Mouse (Mus musculus): ENCODE data around the gene Dazap1. TPM values are rescaled to one million over a fixed set of nuclear protein-coding genes. Genes with fewer than 3 reads are reported as not detected.

The Dazap1 gene
- total and polyA plus RNA-seq, 3 experiments = 151 to 533 (median 191) TPM

GRCm38 (mm10) chr10:80282481-80283441, 21.5 kb downstream of the Dazap1 start:
- peaks cover 99% of the 10 kb centered on the region for H3K36me3 ChIP-seq (replicated peaks)
- no peak for TF ChIP-seq POLR2AphosphoS5 (IDR thresholded peaks at IDR 0.05; ENCODE audit: insufficient replicate concordance, low read depth, low read length)
- H3K4me3 ChIP-seq (ENCODE audit: low read depth, low read length) = no peak overlapping the region
- ATAC-seq (ENCODE audit: extremely low read depth, insufficient number of reproducible peaks, low FRiP score, poor library complexity, severe bottlenecking) (no peak), DNase-seq (ENCODE audit: low spot score) (no peak)
- peaks cover 71% of the 10 kb centered on the region for H3K4me1 ChIP-seq (ENCODE audit: insufficient read depth, low read depth, low read length)
- no peaks in the 10 kb centered on the region for H3K9me3 ChIP-seq (replicated peaks)
- H3K27me3 ChIP-seq (ENCODE audit: insufficient read depth, low read length) = no peaks in the 10 kb centered on the region

- no peak for TF ChIP-seq POLR2AphosphoS5 (IDR thresholded peaks at IDR 0.05; ENCODE audit: insufficient replicate concordance, low read depth, low read length)
- TF ChIP-seq TAL1 (conservative IDR thresholded peaks at IDR 0.05; ENCODE audit: low read depth, low read length) = no peak
- no peak for TF ChIP-seq CTCF (IDR thresholded peaks at IDR 0.05; ENCODE audit: low read depth, low read length)
- TF ChIP-seq GATA2 (IDR thresholded peaks at IDR 0.05; ENCODE audit: borderline replicate concordance, low read depth, low read length) = no peak
- TF ChIP-seq GATA1 (IDR thresholded peaks at IDR 0.05; ENCODE audit: borderline replicate concordance, low read length) = no peak
- no peaks in the 10 kb centered on the region for H3K27me3 ChIP-seq (ENCODE audit: insufficient read depth, low read length)
- DNase-seq (ENCODE audit: low spot score) (no peak), ATAC-seq (ENCODE audit: extremely low read depth, insufficient number of reproducible peaks, low FRiP score, poor library complexity, severe bottlenecking) (no peak)
- no peak overlapping the region for H3K4me3 ChIP-seq (ENCODE audit: low read depth, low read length)
- peaks cover 89% of the 10 kb centered on the region for H3K36me3 ChIP-seq (replicated peaks)
- peaks cover 61% of the 10 kb centered on the region for H3K4me1 ChIP-seq (ENCODE audit: insufficient read depth, low read depth, low read length)
- H3K9me3 ChIP-seq (replicated peaks) = no peaks in the 10 kb centered on the region
Measured at GRCm38 (mm10) chr10:80285222-80286070, 24.2 kb downstream of the Dazap1 start.

DNA sequence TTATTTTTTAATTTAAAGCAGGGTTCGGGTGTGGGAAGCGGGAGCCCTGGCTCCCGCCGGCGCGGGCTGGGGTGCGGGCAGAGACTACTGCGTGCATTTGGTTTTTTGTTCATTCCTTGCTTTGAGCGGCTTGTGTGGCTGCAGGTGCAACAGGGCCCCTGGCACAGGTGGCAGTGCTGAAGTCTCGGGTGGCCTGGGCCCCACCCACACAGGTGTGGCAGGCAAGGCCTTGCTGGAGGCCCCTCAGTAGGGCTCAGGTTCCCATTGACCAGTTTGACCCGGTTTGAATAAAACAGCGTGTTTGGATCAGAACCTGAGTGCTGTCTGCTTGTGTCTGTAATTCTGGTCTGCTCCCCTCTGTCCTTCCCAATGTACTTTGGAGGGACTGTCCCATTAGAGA, 26.8 kb downstream of the Dazap1 start:
- Histone ChIP-seq H3K4me3 (ENCODE audit: low read depth, low read length) (no peak overlapping the region), H3K27me3 (ENCODE audit: insufficient read depth, low read length) (no peaks in the 10 kb centered on the region), H3K9me3 (replicated peaks) (no peaks in the 10 kb centered on the region), H3K4me1 (ENCODE audit: insufficient read depth, low read depth, low read length) (peaks cover 45% of the 10 kb centered on the region), H3K36me3 (replicated peaks) (peaks cover 69% of the 10 kb centered on the region)
- no peak for DNase-seq (ENCODE audit: low spot score)
- no peak for ATAC-seq (ENCODE audit: extremely low read depth, insufficient number of reproducible peaks, low FRiP score, poor library complexity, severe bottlenecking)
- TF ChIP-seq GATA2 (IDR thresholded peaks at IDR 0.05; ENCODE audit: borderline replicate concordance, low read depth, low read length) = no peak
- TF ChIP-seq POLR2AphosphoS5 (IDR thresholded peaks at IDR 0.05; ENCODE audit: insufficient replicate concordance, low read depth, low read length) = no peak
- no peak for TF ChIP-seq CTCF (IDR thresholded peaks at IDR 0.05; ENCODE audit: low read depth, low read length)
- TF ChIP-seq GATA1 (IDR thresholded peaks at IDR 0.05; ENCODE audit: borderline replicate concordance, low read length) = no peak
- no peak for TF ChIP-seq TAL1 (conservative IDR thresholded peaks at IDR 0.05; ENCODE audit: low read depth, low read length)

DNA sequence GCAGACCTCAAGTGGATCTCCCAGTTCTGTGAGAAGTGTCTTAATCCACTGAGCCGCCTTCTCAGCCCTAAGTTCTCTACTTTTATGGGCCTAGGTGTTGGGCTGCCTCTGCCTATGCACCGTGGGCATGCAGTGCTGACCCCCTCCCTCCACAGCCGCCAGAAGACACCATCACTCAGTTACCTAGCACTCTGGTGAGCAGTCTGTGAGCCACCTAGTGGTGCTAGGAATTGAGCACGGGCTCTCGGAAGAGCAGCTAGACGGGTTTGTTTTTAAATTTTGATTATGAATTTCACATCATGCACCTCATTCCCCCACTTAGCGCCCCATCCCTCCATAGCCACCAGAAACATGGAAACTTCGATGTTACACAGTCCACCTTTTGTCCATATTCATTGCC, 27.4 kb downstream of the Dazap1 start:
- Histone ChIP-seq H3K4me1 (ENCODE audit: insufficient read depth, low read depth, low read length) (peaks cover 43% of the 10 kb centered on the region), H3K4me3 (ENCODE audit: low read depth, low read length) (no peak overlapping the region), H3K27me3 (ENCODE audit: insufficient read depth, low read length) (no peaks in the 10 kb centered on the region), H3K9me3 (replicated peaks) (no peaks in the 10 kb centered on the region), H3K36me3 (replicated peaks) (peaks cover 69% of the 10 kb centered on the region)
- TF ChIP-seq GATA1 (IDR thresholded peaks at IDR 0.05; ENCODE audit: borderline replicate concordance, low read length) (no peak), POLR2AphosphoS5 (IDR thresholded peaks at IDR 0.05; ENCODE audit: insufficient replicate concordance, low read depth, low read length) (no peak), GATA2 (IDR thresholded peaks at IDR 0.05; ENCODE audit: borderline replicate concordance, low read depth, low read length) (no peak), TAL1 (conservative IDR thresholded peaks at IDR 0.05; ENCODE audit: low read depth, low read length) (no peak), CTCF (IDR thresholded peaks at IDR 0.05; ENCODE audit: low read depth, low read length) (no peak)
- ATAC-seq (ENCODE audit: extremely low read depth, insufficient number of reproducible peaks, low FRiP score, poor library complexity, severe bottlenecking) = no peak
- no peak for DNase-seq (ENCODE audit: low spot score)

DNA sequence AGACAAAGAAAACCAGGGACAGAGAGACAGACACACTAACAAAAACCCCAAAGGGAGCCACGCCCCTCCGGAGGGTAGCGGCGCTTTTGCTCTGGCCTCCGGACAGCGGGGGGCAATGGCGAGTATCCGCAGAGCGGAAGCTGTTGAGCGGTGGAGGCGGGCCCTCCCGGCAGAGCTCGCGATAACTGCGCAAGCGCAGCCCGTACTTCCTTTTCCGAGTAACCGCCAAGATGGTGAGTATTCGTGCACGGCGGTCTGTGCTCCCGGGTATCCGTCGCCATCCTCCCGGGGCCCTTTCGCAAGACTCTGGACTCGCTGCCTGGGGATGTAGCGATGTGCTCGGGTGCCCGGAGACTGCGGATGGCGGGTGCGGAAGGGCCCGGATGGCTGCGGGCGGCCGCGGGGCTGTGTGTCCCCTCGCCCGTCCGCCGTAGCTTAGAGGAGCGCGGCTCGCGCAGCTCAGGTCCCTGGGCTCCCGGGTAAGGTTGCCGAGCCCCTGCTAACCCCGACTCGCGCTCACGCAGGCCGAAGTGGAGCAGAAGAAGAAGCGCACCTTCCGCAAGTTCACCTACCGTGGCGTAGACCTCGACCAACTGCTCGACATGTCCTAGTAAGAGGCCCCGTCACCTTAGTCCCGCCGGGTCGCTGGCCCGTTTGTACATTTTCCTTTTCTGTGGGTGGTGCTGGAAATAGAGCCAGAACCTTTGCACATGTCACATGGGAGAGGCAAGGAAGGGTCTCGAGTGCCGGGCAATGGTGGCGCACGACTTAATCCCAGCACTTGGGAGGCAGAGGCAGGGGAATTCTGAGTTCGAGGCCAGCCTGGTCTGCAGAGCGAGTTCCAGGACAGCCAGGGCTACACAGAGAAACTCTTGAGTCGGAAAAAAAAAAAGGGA, 31.2 kb downstream of the Dazap1 start, which contains the start of gene Rps15:
TSS of gene Rps15 (plus strand) at position 203 of the 896 bp plus-strand sequence.
- Histone ChIP-seq H3K9me3 (replicated peaks) (no peaks in the 10 kb centered on the region), H3K27me3 (ENCODE audit: insufficient read depth, low read length) (peaks cover 12% of the 10 kb centered on the region), H3K36me3 (replicated peaks) (peaks cover 50% of the 10 kb centered on the region), H3K4me3 (ENCODE audit: low read depth, low read length) (peak within 1 kb of the TSS; percentile 83), H3K4me1 (ENCODE audit: insufficient read depth, low read depth, low read length) (peaks cover 57% of the 10 kb centered on the region)
- DNase-seq (ENCODE audit: low spot score) (peak; percentile 89), ATAC-seq (ENCODE audit: extremely low read depth, insufficient number of reproducible peaks, low FRiP score, poor library complexity, severe bottlenecking) (peak; percentile 84)
- TF ChIP-seq CTCF (IDR thresholded peaks at IDR 0.05; ENCODE audit: low read depth, low read length) (no peak), TAL1 (conservative IDR thresholded peaks at IDR 0.05; ENCODE audit: low read depth, low read length) (no peak)
